Mouse (Mus musculus): ENCODE data around the gene Tbc1d22a. TPM values are rescaled to one million over a fixed set of nuclear protein-coding genes. Genes with fewer than 3 reads are reported as not detected.

Tbc1d22a gene
- total RNA-seq, 2 experiments from 2014 or later: 19.6 to 20.4 TPM

DNA sequence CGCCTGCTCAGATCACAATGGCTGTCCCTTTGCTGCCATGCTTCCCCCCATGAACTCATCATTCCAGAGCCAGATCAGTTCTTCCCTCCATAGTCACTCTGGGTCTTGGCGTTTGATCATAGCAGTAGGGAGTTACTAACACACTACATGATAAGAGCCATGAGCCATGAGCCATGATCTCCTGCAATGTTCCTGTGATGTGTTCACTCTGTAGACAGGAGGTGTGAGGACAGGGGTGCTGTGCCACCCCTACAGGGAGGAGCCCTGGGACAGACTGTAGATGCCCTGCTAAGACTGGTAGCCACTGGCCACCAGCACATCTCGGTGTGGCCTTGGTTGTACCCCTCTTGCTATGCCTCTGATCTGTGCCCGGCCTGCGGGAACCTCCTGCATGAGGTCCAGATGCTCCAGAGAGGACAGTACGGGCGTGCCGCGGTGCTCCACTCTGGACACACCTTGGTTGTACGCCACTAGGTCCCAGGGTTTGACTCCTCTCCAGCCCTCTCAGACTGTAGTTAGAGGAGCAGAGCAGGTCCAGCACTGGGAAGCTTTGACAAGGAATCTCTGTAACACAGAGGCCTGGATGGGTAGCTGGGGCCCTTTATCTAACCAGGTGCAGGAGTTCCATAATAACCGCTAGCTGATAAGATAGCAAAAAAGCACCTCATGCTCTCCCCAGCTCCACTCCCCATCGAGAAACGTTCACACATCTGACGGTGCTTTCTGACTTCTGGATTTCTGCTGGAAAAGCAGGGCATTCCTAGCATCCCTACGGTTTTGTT, 224.9 kb downstream of the Tbc1d22a start:
- intact Hi-C loops (cut with DNase I): no loop called here

DNA sequence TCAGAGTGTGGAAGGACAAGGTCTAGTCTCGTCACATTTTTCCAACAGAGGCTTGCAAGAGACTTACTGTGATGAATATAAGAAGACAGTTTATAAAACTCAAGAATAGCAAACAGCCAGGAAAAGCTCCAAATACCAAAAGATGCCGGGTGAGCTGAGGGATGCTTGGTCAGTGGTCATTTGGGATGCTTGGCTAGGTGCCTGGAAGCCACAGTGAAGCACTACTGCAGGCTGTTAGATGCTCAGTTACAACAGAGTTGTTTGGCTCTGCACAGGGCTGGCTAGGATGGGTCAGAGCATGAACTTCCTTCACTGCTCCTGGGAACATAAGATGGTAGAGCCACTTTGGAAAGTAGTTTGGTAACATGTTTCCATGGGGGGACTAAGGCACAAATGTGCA, 230.0 kb downstream of the Tbc1d22a start:
- intact Hi-C loops (cut with DNase I): no loop called here
- DNase-seq (ENCODE audit: extremely low spot score in 1 of 2, low spot score in 2 of 2): peak in 1 of 2 experiments; percentile 23

More for the DNA sequence above, 224.9 kb downstream of the Tbc1d22a start:
- no peak for DNase-seq (ENCODE audit: extremely low spot score in 1 of 2, low spot score in 2 of 2)

DNA sequence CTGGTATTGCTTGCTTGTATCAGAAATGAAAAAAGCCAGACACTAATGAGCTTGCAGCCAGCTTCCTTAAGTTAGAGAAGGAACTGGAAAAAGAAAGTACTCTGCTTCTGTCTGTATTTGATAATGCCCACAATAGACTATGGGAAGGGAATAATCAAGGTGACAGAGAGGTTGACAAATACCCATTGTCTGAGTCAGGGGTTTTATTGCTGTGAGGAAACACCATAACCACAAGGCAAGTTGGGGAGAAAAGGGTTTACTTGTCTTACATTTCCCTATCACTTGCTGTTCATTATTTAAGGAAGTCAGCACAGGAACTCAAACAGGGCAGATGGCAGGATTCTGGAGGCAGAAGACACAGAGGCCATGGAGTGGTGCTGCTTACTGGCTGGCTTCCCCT, 231.8 kb downstream of the Tbc1d22a start:
- intact Hi-C loops (cut with DNase I): no loop called here
- DNase-seq (ENCODE audit: extremely low spot score in 1 of 2, low spot score in 2 of 2): no peak

DNA sequence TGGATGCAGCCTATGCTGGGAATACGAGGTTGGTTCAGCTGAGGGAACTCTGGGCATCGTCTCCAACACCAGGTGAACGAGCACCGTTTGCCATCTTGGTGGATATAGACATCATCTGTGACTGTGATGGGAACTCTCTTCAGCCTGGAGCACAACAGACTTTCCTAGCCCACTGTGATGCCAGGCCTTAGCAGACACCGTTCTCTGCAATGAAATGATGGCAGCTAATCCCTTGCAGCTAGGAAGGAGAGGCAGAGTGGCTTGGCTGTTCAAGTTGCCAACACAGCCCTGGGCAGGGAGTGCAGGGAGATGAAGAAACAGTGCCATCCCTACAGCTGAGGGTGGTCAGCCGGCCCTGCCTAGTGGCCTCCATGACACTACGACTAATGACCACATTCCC, 233.0 kb downstream of the Tbc1d22a start:
- intact Hi-C loops (cut with DNase I): no loop called here
- DNase-seq (ENCODE audit: extremely low spot score in 1 of 2, low spot score in 2 of 2): no peak

DNA sequence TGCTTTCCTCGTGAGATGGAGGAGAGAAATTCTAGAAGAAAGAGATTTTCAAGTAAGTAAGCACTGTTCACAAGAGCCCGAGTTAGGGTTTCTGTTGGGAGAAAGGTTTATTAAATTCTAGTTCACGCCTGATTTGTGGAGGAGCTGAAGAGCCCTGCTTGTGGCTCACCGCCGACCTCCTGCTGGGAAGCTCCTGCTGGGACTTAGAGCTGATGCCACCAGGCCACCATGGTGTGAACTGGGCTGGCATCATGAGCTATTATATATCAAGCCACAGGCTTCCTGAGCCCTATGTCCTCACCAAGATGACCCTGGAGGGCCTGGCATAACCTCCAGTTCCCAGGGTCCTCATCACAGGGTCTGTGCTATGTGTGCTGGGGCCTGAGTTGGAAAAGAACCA, 235.0 kb downstream of the Tbc1d22a start:
- intact Hi-C loops (cut with DNase I): no loop called here
- no peak for DNase-seq (ENCODE audit: extremely low spot score in 1 of 2, low spot score in 2 of 2)

DNA sequence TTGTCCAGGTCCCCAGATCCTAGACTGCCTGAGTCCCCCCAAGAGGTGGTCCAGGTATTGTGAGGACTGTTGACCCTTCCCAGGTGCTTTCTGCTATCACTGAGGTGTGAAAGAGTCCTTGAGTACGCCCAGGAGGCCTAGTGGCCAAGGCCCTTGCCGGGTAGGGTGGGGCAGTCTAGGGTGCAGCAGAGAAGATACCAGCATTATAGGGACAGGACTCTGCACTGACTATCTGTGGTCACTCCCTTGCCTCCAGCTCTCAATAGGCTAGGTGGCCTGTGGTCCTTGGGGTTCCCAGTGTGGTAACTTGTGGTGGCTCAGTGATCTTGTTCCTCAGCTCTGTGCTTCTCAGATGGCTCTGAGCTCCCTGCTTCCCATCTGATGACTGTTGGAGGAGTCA, 235.5 kb downstream of the Tbc1d22a start:
- no peak for DNase-seq (ENCODE audit: extremely low spot score in 1 of 2, low spot score in 2 of 2)
- intact Hi-C loops (cut with DNase I): no loop called here

DNA sequence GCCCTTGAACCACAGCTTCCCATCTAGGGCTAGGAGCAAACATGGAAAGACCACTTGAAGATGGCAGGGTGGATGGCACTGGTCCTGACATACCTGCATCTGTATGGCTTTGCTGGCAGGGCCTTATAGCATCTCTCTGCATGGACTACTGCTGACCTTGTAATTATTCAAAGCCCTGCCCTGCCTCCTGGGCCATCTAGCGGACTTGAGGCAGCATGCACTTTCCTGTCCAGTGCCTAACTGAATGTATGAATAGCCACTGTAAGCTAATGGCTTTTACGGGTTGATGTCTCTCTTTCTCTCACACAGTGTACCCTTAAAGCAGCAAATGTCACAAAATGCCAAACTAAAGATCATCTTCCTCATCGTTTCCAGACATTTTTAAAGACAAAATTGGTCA, 245.2 kb downstream of the Tbc1d22a start:
- intact Hi-C loops (cut with DNase I): no loop called here
- DNase-seq (ENCODE audit: extremely low spot score in 1 of 2, low spot score in 2 of 2): no peak

DNA sequence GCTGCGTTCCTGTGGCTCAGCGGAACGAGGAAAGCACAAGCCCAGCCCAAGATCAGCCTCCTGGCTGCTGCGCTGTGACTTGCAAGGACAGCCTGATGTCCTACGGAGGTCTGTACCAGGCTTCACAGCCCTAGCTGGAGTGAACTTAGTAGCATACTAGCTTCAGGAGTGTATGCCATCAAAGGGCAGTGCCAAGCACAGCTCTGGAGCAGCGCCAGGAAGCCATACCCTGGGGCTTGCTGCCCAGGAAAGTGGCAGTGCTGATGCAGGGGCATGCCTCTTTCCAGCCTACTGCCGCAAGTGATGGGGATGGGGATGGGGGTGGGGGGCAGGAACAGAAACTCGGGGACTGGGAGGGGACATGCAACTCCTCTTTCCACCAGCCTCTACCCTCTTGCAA, 248.4 kb downstream of the Tbc1d22a start:
- no peak for DNase-seq (ENCODE audit: extremely low spot score in 1 of 2, low spot score in 2 of 2)
- intact Hi-C loops (cut with DNase I): no loop called here

DNA sequence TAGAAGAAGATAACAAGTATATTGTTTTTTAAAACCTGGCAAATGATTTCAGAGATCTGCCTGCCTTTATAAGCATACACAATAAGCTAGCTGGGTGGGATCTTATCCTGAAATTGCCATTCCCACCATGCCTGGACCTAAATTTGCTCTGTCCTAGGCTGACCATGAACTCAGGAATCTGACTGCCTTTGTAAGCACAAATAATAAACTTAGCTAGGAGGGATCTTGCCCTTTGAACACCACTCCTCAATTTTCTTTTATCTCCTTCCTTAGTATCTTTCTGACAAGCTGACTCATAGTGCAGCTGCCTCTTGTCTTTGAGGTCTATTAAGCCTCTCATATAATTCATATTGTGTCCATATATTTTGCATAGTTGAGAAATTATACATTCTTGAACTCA, 253.8 kb downstream of the Tbc1d22a start:
- intact Hi-C loops (cut with DNase I): no loop called here
- DNase-seq (ENCODE audit: extremely low spot score in 1 of 2, low spot score in 2 of 2): no peak

DNA sequence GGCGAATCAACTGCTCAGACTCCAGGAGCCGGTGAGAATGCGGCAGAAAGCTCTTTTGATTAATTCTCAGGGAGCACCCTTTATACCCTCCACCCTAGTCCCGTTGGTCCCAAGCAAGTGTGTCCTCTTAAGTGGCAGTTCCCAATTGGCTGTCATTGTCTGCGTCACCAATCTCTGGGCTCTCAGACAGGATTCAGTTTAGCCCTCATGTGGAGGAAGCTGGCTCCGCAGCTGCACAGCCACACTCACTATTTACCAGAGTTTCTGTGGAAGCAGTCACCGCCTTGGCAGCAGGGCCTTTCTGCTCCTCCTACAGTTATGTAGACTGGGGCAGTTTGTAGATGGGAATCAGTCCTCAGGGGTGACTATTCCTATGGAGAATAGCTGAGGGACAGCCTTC, 256.9 kb downstream of the Tbc1d22a start:
- peak; percentile 23 to 53 for DNase-seq (ENCODE audit: extremely low spot score in 1 of 2, low spot score in 2 of 2)
- intact Hi-C loops (cut with DNase I): no loop called here

DNA sequence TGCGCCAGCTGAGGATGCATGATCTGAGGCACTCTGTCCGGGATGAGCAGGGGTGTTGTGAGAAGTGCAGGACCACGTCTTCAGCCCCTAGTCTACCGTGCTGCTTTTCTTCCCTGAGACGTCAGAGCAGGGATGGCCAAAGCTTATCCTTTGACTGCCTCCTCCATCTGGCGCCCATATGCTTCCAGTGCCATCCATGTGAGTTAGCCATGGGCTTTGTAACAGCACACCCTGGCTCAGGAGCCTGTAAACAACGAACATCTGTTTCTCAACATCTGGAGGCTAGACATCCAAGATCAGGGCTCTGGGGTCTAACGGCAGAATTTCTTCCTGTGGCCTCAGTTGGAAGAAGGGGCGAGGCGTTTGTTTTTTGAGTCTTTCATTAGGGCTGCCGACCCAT, 259.2 kb downstream of the Tbc1d22a start:
- intact Hi-C loops (cut with DNase I): no loop called here
- DNase-seq (ENCODE audit: extremely low spot score in 1 of 2, low spot score in 2 of 2): no peak

DNA sequence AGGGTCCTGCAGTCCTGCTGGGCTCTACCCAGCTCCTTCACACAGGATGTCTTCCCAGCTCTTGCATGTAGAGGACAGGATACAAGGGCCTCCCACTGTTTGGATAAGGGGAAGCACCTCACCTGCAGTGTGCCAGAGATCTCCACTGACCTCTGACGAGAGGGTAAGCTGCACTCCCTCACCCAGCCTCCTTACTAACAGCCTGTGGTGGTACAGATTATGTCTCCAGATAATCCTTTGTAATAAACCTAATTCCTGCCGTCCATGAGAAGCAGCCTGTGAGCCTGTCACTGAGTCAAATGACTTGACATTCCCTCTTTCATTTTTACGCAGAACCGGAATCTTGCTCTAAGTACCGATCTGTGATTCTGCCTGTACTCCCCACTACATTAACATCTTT, 260.7 kb downstream of the Tbc1d22a start:
- intact Hi-C loops (cut with DNase I): no loop called here
- DNase-seq (ENCODE audit: extremely low spot score in 1 of 2, low spot score in 2 of 2): no peak

DNA sequence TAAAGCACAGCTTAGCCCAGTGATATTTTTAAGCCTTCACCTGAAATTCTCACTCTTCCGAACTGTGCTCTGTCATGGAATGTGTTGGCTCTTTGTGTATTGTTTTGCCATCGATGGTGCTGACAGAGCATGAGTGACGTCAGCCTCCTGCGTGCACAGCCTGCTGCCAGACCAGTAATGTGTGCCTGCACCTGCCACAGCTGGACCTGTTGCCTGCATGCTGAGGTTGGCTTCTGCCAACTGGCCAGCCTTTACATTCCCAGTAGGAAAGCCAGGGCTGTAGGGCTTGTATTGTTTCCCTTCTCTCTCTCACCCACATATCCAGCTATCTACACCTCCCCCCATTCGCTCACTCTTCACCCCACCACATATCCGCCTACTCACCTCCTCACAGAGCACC, 262.2 kb downstream of the Tbc1d22a start:
- no peak for DNase-seq (ENCODE audit: extremely low spot score in 1 of 2, low spot score in 2 of 2)
- intact Hi-C loops (cut with DNase I): no loop called here

DNA sequence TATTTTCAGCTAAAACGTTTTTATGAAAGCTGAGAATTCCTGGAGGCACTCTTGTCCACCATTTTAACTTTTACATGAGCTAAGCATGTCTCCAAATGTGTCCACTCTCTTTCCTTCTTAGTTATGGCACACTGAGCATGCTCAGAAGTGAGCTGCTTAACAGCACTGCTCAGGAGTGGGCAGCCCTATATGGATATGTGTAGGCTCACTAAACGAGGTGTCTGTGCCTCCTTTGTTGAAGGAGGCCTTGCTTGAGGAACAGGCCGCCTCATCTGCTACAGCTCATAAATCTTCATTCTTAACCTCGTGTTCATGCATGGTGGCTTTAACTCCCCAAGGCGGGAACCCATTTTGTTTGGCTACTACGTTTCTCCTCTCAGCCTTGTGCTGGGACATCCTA, 262.8 kb downstream of the Tbc1d22a start:
- intact Hi-C loops (cut with DNase I): no loop called here
- no peak for DNase-seq (ENCODE audit: extremely low spot score in 1 of 2, low spot score in 2 of 2)

DNA sequence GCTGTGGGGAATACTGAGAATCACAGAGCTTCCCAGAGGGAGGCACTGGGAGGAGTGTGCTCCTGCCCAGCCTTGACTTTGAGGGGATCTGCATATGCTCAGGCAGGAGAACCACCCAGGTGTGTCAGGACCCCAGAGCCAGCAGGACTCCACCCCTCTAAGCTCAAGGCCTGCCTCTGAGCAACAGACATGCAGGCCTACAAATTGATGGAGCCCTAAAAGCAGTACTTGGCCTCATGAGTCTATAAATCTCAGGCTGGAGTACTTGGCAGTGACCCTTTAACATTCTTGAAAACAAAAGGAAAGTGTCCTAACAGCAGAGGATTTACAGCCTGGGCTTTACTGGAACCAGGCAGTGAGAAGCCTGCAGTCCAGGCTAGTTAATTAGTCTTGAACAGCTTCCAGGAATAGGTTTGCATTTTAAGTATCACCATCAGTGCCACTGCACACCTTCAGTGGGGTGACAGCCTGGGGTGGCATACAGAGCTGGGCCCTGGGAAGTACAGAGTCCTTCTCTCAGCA, 263.3 kb downstream of the Tbc1d22a start:
- intact Hi-C loops (cut with DNase I): no loop called here
- no peak for DNase-seq (ENCODE audit: extremely low spot score in 1 of 2, low spot score in 2 of 2)

DNA sequence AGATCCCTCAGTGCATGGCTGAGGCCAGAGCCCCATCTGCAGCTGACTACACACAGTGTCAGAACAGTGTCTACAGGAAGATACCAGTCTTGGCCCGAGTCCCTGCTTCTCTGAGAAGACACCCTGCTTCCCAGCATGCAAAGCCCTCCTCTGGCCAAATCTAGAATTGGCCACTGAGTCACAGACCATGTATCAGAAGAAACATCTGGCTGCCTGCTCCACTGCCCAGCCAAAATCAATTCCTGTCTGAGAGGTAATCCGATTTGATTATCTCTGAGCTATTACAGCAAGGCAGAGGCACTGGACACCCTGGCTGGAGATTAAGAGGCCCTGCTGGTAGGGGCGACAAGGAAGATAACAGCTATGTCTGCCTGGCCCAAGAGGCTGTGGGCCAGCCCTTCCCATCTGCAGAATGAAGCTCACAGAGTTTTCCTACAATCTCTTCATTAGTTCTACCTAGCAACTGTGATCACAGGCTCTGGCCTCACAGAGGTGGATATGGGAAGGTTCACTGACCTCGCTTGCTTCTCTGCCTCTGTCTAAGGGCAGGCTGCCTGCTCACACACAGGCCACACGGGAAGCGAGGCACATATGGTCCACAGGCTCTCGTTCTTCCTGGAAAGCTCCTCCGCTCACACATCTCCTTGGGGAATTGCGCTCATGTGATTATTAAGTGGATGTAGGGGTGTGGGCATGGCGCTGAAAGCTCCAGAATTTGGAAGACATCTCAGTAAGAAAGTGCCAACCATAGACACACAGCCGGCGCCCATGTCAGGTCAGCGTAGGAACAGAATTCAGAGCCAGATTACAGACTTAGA, 264.6 kb downstream of the Tbc1d22a start:
- DNase-seq (ENCODE audit: extremely low spot score in 1 of 2, low spot score in 2 of 2): no peak
- intact Hi-C loops (cut with DNase I): no loop called here

DNA sequence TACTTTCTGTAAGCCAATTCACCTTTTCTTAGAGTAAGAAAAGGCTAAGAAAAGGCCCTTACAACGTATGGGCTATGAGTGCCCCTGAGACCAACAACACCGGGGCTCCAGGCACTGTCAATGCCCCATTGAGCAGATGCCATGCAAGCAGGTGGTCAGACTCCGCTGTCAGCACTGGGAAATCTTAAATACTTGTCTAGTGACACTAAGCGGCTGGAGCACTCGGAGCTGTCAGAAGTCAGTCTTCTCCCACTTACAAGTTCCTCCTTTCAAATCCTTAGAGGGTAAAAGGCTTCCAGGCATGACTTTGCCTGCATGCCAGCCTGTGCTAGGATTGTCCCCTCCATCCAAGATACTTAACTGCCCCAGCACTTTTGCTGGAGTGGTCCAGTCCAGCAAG, 268.1 kb downstream of the Tbc1d22a start:
- intact Hi-C loops (cut with DNase I): no loop called here
- DNase-seq (ENCODE audit: extremely low spot score in 1 of 2, low spot score in 2 of 2): no peak

DNA sequence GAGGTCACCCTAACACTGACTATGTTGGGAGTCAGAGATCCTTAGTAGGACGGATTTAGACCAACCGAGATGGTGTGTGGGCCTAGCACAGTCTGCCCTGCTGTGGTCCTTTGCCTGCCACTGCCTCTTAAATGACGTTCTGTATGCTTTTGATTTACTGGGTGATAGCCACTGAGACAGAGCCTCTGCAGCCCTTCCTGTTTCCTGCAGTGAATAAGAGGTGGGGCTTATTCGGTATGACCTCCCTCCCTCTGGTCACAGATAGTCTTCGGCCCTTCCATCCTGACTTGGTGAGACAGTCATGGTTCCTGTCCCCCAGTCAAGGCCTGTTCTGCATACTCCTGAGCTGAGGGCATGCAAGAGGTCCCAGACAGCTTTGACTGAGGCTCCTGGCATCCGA, 271.6 kb downstream of the Tbc1d22a start:
- intact Hi-C loops (cut with DNase I): no loop called here
- no peak for DNase-seq (ENCODE audit: extremely low spot score in 1 of 2, low spot score in 2 of 2)

DNA sequence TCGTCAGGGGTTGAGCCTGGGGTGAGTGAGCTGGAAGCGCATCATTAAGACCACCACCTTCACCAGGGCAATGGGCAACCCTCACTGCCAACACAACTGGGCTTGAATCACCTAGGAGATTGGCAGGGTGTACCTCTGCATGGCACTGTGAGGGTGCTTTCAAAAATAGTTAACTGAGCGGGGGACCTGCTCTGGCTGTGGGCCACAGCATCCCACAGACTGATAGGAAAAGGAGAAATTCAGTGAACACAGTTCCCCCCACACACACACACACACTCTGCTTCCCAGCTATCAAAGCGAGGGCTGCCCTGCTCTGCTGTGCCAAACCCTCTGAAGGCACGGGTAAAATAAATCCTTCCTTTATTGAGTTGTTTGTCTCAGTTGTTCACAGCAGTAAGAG, 273.1 kb downstream of the Tbc1d22a start:
- intact Hi-C loops (cut with DNase I): no loop called here
- DNase-seq (ENCODE audit: extremely low spot score in 1 of 2, low spot score in 2 of 2): no peak

DNA sequence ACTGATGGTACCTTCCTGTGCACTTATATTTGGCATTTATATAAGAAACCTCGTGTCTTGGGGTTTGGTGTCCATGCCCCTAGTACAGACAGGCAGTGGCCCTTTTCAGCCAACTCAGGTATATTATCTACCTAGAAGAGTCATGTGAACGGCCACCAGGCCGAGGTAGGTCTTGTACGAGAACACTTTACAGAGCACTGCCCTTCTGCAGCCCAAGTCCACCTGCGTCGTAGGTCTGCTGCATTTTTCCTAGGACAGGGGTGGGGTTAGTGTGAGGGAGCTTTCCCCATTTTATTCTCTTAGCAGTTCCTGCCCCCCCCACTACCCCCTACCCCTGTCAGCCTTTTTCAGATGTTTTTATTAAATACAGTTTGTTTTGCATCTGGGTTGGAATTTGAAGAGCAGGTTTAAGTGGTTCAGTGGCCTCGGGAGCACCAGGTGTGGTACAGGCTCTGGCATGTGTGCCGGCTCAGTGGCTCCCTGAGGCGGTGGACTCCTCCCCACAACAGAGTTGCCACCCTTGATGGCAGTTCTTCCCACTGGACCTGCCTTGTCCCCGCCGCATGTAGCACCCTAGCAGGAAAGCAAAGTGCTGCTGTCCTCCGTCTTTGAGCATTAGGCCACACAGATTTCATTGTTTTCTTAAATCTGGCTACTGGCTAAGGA, 277.3 kb downstream of the Tbc1d22a start:
- DNase-seq (ENCODE audit: extremely low spot score in 1 of 2, low spot score in 2 of 2): no peak
- intact Hi-C loops (cut with DNase I): no loop called here

Data from left cerebral cortex, postnatal 10 days (tissue).